Mouse (Mus musculus) retina, postnatal 1 day (tissue): Measurements from ENCODE around the gene Gm12569.

Experiments used
- DNase-seq: peaks from one replicate; pipeline ENCODE4 v3.0.0-alpha.2; 2012

The Gm12569 gene

DNA sequence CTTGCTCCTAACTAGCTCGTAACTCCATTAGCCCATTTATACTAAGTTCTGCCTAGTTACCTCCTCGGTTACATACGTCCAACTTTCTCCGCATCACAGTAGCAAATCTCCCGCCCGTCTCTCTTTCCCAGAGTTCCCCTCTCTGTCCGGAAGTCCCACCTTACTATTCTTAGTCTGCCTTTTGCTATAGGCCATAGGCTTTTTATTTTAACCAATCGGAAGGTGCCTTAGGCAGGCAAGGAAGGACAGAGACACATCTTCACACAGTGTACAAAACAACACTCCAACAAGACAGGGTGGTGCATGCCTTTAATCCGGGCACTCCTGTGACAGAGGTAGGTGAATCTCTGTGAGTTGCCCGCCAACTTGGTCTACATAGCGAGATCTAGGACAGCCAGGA, at the start of gene Gm12569:
TSS of gene Gm12569 (plus strand) at position 166 of the 400 bp plus-strand sequence.
- DNase-seq: no peak

GRCm38 (mm10) chr11:51202726-51203125, 17.5 kb upstream of the Gm12569 start:
- no peak for DNase-seq

DNA sequence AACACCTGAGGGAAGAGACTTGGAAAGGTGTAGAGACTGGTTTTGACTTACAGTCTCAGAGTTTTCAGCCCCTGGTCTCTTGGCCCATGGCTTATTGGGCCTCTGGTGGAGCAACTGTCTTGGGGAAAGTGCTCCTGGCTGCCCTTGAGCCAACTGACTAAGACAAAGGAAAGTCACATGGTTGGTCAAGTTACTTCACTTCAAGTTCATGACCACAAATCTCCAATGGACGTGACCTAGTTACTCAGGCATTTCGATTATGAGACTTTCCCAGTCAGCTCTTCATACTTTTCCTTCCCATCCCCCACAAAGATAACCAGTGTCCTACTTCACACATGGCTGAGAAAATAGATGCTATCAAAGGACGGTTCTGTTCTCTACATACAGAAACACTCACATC, 12.5 kb upstream of the Gm12569 start:
- peak; percentile 16 for DNase-seq

DNA sequence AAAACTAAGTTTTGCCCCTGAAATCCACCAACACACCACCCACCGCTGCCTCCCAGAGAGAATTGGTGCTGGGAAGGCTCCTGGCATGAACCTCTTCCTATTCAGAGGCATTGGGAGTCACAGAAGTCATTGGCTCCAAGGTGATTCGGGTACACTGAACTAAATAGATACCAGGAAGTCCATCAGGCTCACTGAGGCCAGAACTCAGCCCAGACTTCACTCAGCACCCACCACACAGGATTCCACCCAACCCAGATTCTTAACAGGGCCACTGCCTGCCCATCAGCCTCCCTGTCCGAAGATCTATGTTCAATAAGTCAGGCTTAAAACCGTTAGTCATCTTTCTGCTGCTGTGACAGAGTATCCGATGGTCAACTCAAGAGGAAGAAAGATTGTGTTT, 8.8 kb upstream of the Gm12569 start:
- no peak for DNase-seq

DNA sequence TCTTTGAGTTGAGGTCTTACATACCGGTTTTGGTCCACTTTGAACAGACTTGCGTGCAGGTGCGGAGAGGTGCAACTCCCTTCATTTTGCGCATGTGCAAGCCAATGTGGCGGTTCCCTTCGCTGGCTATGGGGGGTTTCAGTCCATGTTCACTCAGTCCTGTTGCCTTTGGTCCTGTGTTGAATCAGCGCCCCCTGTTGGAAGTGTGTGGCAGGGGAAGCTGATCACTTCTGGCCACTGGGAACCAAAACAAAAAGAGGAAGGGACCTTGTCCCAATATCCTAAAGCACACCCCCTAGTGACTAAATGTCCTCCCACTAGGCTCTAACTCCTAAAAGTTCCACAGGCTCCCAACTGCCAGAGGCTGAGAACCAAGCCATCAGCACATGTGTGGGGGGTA, 6.3 kb upstream of the Gm12569 start:
- no peak for DNase-seq

- DNase-seq: no peak
Measured at GRCm38 (mm10) chr11:51219396-51219980, 785 bp upstream of the Gm12569 start.

GRCm38 (mm10) chr11:51227104-51227503, 6.8 kb downstream of the Gm12569 start:
- no peak for DNase-seq

DNA sequence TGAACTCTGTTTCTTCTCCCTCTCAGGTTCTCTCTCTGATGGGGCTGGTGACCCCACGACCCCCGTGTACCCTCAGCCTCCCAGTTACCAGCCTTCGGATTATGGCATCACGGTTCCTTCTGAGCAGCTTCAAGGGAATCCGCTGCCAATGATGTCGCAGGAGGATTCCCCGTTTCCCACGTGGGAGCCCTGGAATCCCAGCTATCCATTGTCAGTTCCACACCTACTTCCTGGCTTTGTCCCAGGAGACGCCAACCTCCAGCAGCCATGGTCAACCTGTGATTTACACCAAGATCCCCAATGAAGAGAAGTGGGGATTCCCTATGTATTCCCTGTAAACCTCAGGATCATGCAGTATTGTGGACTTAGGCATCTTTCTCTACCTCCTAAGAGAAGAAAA, 14.4 kb downstream of the Gm12569 start:
- DNase-seq: no peak

DNA sequence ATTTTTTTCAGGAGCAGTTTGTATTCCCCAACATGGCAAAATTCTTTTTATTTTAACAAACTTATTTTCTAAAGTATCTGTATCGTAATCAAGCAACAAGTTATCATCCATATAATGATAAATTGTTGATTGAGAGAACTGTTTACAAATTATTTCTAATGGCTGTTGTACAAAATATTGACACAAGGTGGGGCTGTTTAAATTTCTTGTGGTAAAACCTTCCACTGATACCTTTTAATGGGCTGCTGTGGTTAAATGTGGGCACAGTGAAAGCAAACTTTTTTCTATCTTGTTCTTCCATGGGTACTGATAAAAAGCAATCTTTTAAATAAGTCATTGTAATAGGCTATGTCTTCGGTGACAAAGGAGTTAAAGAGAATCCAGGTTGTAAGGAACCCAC, 22.6 kb downstream of the Gm12569 start:
- DNase-seq: no peak

GRCm38 (mm10) chr11:51257006-51257405, 36.7 kb downstream of the Gm12569 start:
- no peak for DNase-seq

- DNase-seq: no peak
Measured at GRCm38 (mm10) chr11:51261680-51262219, 41.5 kb downstream of the Gm12569 start, which contains the start of gene Clk4. Gene Clk4, plus strand, starts transcription at chr11:51261730.

DNA sequence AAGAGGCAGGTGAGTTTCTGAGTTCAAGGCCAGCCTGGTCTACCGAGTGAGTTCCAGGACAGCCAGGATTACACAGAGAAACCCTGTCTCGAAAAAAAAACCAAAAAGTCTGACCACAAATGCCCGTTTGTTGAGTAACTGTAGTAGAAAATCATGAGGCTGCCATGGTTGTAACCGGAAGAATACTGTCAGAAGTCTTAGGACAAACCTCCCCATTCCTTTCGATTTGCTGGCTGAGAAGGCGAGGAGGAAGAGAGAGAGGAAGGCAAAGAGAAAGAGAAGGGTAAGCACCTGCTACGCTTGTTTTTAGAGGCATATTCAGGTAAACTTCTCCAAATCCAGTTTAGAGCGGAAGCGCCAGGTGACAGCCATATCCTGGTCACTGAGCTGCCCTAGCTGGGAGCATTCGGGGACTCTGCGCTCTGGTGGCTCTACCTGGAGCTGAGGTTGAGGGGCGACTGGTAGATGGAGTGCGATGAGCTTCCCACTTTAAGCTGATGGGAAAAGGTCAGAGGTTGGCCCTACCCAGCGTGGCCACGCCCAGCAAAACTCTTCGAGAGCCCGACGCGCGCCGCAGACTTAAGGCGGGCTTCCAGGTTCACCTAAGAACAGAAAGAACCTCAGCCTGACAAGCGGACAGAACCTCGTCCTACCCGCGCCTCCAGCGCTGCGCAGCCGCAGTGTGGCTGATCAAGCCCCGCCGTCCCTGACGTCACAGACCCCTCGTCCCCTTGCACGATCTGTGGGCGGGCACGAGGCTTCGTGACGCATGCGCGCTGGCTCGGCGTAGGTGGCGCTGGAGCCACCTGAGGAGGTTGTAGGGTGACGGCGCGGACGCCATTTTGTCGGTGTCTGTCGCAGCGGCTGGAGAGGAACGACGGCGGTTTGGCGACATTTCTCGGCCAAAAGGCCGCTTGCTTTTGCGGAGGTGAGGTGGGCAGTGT, 42.3 kb downstream of the Gm12569 start, which contains the start of gene BC049762:
TSS of gene BC049762 (minus strand) at position 705 of the 944 bp plus-strand sequence.
- peak; percentile 98 for DNase-seq

DNA sequence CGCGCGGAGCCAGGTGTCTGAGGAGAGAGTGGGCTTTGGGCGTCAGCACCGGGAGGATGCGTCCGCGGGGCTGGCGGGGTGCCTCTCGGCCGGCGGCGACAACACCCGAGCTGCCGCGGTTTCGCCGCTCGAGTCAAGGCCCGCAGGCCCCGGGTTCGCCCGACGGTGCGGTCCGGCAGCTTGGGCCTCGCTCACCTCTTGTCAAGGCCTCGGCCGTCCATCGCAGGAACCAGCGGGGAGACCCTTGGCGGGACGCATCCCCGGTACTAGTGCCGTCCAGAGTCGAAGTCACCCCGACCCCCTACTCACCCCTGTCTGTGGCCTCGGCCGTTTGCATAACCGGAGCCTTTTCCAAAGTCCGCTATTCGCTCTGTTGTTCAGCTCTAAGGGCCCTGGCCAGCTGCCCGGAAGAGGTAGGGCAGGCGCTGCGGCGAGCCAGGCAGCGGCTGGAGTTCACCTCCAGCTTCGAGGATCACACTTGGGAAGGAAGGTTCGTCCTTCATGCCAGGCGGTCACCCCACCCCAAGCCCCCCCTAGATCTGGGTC, 43.1 kb downstream of the Gm12569 start:
- no peak for DNase-seq

- DNase-seq: peak; percentile 29
Measured at GRCm38 (mm10) chr11:51264352-51264751, 44.1 kb downstream of the Gm12569 start.

DNA sequence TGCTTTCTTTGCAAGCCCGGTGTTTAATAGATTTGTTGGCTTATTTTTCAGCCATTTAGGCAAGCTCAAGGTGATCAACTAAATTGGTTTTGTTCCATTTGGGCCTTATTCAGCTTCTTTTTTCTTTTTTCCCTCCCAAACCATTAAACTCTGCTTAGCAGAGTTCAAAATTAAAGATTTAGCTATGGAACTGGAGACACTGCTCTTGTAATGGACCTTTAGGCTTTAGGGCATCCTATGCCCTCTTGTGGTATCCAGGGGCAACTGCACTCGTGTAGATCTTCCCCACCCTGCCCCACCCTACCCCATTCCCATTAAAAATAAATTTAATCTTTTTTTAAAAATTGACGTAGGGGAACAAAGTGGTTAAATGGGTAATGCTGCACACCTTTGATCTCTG, 45.1 kb downstream of the Gm12569 start:
- peak; percentile 55 for DNase-seq

GRCm38 (mm10) chr11:51274418-51274817, 54.1 kb downstream of the Gm12569 start:
- DNase-seq: no peak
